Mouse (Mus musculus) gastrocnemius, adult 18-20 months (tissue): ENCODE data around the gene Tspan11. TPM values are rescaled to one million over a fixed set of nuclear protein-coding genes. Genes with fewer than 3 reads are reported as not detected.

ENCODE experiments used
- DNase-seq: peaks from one replicate; pipeline ENCODE4 v3.0.0; 2021; ENCODE audit warnings: low spot score
- long read RNA-seq, 2 experiments: library from polyadenylated mRNA; stranded (forward); transcript quantifications; one replicate each; pipeline ENCODE4 v2.0.0; 2021
- total RNA-seq, 2 experiments: library from RNA; stranded (reverse); gene quantifications; 2 replicates each; pipeline ENCODE4 v1.2.3; 2021

The Tspan11 gene
- total RNA-seq: 1 to 10 TPM; 1.3 to 1.6 TPM
- long read RNA-seq, experiment 1, full-length matches to known transcripts: 1 of 1 reads
- long read RNA-seq, experiment 1, partial matches to known transcripts: 0 of 1 reads
- long read RNA-seq, experiment 1, other reads (novel, unspliced or antisense): 0 of 1 reads
- long read RNA-seq, experiment 2, partial matches to known transcripts: 0 of 1 reads
- long read RNA-seq, experiment 2, other reads (novel, unspliced or antisense): 1 of 1 reads

- no peak for DNase-seq
Measured at GRCm38 (mm10) chr6:127887511-127888421, at the start of gene Tspan11. Gene Tspan11 (plus strand): TSS chr6:127887589.

DNA sequence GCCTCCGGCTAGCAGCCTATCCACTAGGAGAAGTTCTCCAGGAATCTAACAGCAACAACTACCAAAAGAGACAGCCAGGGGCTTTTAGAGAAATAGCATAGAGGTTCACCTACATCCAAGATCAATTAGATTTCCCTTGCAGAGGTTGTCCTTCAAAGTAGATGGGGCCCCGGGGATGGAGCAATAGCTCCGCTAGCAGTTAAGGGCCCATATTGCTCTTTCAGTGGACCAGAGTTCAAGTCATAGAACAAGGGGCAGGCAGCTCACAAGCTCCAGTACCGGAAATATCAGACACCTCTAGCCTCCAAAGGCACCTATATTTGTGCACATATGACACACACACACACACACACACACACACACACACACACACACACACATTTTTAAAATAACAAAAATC lies 49.5 kb upstream of the Tspan11 start:
- DNase-seq: no peak

DNA sequence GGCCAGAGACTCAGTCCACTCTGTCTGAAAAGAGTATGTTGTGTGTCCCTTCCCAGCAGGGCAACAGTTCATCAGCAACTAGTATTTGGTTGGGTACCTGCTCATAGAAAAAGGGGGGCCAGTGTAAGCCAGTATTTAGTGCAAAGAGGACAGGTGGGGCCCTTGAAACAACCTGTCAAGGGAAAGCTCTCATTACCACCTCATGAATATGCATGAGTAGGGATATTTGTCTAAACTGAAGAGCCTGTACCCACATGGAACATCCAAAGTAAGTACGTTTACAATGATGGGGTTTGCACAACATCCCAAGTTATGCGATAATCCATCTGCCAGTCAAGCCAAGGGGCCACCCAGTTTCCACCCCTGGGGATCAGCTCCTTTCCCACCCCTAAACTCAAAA lies 47.9 kb upstream of the Tspan11 start:
- DNase-seq: no peak

DNA sequence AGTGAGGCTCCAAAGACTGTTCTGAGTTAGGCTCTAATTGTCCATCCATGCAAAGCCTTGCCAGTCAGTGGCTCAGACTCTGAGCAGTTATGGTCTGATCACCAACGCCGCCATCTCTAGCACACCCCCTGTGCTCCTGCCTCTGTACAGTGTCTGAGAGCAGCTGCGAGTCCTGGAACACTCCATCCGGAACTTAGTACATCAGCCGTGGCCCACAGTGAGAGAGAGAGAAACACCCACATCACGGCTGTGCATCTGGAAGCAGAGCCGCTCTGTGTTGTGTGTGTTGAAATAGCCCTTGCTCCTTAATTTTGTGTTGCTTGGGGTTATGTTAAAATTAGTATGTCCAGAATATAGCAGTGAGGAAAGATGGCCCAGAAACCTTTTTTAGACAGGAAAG lies 47.2 kb upstream of the Tspan11 start:
- no peak for DNase-seq

- no peak for DNase-seq
Measured at GRCm38 (mm10) chr6:127841326-127841725, 46.1 kb upstream of the Tspan11 start.

DNA sequence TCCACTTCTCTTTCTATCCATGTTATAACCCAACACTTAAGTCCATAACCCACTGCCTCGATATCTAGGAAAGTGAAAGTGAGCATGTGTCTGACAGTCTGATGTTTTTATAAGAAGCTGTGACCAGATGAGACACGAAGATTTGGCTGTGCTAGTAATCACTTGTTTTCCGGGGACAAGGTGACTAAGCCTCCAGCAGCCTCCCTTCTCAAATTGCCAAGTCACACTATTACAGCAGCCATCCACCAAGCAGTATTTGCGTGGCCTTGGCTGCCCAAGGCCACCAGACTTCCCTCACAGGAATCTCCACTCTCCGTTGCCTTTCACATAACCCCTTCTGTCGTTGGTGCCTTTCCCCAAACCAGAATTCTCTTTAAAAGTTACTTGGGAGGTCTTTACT lies 40.9 kb upstream of the Tspan11 start:
- no peak for DNase-seq

DNA sequence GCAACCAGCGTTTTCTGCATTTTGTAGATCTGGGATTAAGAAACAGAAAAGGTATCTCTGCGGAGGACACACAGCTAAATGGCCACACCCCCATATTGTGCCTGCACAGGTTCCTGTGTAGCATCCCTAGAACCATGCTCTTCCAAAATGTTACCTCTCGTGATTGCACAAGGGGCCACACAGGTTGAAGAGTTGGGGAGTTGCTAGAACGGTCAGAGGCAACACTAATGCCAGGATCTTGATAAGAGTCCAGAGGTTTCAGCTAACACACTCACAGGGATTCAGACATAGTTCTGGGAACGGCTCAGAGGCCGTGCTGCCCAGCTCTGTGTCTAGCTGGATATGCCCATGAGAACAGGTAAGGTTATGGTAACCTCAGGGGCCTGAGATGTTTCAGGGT lies 37.9 kb upstream of the Tspan11 start:
- DNase-seq: no peak

DNA sequence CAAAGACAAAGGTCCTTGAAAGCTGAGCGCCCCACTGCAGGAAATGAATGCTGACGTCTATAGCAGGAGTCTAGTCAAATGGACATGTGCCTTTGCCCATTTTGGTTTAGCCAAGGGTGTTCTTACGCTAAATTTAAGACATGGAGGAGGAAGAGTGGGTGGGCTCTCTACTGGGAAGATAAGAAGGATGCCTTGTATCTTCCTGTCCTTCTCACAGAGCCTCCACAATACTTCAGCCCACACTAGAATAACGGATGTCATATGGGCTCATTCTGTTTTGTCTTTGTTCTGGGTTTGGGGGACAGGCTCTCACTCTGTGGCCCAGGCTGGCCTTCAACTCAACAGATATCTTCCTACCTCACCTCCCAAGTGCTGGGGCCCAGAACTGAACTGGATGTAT lies 35.8 kb upstream of the Tspan11 start:
- DNase-seq: no peak

DNA sequence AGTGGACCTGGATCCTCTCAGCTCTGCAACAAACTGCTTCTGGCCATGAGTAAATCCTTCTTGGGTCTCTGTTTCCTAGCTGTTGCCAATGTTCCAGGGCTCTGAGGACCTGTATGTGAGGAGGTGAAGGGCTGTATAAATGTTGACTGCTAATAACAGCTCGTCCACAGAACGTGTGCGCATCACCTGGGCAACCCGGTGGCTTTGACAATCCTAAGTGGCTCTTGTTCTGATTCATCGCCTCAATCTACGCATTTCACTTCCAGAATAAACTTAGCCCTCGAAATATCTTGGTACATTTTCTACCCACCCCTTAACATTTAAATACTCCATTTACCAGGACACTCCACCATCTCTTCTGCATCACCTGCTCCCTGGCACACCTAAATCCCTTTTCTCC lies 34.1 kb upstream of the Tspan11 start:
- no peak for DNase-seq

DNA sequence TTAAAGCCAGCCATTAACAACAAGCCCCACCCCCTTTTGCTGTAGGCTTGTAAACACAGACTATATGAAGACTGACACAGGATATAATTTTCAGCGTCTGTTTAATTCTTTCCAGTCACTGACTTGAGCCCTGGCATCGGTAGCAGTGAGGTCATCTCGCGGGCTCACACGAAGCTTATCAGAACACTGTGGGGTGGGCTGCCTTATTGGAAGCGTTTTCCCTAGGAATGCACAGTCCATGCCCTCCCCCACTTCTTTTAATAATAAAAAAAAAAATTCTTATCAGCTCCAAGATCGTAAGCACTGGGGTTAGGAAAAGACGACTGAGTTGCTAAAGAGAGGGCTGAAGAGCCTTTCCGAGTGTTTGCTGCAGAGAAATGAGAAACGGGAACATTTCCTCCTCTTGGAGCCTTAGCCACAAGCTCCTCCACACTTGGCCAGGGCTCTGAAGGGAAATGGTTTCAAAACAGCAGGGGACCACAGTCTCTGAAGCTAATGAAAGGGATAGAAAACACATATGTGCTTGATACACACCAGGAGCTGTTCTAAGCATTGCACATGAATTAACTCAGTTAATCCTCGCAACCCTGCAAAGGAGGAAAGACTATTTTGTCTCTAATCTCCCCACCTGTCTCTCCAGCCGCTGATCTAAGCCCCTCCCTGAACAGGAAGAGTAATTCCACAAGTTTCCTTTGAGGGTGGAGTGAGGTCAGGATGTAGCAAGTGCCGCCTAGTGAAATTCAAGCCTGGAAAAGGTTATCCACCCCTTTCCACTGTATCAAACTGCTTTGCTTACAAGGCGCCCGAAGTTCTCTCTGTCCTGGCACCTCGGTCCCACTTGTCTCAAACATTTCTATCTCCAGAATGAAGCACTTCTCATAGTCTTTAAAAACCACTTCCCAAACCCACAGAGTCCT lies 33.4 kb upstream of the Tspan11 start:
- no peak for DNase-seq

DNA sequence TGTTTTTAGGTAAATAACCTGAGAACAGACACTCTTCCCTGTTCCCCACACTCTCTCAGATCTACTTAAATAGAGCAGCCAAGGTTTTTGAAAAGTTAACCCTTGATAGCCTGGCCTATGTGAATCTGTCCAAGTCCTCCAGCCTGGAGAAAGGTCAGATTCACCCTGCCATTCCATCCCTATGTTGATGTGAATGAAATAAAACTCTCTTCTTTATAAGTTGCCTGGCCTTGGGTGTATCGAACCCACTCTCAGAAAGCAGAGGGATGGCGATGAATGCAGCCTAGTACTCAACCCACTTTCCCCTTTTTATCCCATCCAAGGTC lies 32.7 kb upstream of the Tspan11 start:
- DNase-seq: no peak

GRCm38 (mm10) chr6:127855711-127856295 lies 31.6 kb upstream of the Tspan11 start:
- DNase-seq: no peak

DNA sequence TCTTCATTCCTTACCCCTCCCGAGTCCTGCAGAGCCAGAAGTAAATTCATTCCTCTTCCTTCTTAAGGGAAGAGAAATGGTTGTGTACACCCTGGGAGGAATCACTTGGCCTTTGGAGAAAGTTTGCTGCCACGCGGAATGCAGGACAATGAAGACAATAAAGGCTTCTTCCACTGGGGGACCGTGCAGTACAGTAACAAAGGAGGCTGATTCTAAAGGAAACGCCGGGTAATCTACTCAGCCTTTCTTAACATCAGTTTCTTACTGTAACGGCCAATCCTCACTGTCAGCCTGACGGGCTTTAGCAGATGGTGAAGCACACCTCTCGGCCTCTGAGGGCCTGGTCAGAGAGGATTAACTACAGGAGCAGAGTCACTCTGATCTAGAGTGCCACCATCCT lies 25.4 kb upstream of the Tspan11 start:
- no peak for DNase-seq

DNA sequence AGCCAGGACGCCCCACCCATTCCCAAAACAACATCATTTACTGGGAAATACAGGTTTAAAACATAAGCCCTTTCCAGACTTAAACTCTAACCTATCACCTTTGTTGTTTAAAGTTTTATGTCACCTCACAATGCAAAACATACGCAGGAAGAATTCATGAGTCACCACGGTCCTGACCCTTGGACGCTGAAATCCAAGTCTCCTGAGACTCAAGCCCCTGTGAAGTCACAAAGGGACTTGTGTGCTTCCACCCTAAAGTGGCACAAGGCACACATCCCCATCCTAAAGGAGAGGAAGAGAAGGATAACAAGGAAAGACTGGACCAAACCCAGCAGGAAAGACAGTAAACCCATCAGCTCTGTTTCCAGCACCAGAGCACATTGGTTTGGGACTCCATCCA lies 22.0 kb upstream of the Tspan11 start:
- no peak for DNase-seq

DNA sequence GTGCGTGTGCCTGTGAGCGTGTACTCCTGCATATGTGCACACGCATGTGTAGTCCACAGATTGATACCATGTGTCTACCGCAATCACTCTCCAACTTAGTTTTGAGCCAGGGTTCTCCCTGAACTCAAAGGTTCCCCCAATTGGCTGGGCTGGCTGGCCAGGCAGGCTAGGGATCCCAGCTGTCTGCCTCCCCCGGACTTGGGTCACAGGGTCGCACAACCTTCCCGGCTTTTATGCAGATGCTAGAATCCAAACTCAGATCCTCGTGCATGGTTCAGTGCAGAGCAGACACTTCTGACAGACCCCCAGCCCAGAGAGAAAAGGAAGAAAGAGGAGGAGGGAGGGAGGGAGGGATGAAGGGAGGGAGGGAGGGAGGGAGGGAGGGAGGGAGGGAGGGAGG lies 18.8 kb upstream of the Tspan11 start:
- no peak for DNase-seq

- no peak for DNase-seq
Measured at GRCm38 (mm10) chr6:127869121-127869520, 18.3 kb upstream of the Tspan11 start.

DNA sequence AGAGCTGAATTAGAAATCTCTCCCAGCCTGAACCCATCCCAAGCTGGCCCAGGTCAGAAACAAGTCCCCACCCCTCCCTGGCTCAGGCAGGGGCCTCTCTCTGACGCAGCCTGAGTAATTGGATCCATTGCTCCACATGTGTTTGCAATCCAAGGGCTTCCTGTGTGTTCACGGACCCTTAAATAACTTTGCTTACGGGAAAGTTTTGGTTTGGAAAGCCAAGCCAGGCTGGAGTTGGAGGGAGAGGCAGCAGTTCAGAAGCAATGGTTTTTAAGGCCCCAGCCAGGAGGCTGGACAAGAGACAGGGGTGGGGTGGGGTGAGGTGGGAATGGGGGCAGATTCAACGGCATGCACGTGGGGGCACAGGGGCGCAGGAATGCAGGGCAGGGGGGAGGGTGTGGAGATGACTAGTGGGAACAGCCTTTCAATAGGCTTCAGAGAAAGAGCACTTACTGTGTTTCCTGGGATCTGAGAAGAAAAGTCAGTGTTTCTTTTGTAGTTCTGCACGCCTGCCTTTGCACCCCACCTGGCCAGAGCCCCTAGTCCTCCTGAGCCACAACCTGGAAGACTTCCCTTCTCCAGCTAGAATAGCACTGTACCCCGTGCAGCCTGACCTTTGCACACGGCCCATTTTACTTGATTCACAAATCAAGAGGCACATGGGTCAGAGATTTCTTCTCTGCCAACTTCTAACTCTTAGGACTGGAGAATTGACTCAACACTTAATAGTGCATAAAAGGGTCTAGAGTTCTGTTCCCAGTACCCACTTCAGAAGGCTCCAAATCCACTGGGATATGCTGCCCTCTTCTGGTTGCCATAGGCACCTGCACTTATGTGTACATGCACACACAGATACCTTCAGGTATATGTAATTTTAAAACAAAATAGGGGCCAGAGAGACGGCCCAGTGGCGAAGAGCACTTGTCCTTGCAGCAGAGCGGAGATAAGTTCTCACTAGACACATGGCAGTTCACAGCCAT lies 16.8 kb upstream of the Tspan11 start:
- peak; percentile 80 for DNase-seq

DNA sequence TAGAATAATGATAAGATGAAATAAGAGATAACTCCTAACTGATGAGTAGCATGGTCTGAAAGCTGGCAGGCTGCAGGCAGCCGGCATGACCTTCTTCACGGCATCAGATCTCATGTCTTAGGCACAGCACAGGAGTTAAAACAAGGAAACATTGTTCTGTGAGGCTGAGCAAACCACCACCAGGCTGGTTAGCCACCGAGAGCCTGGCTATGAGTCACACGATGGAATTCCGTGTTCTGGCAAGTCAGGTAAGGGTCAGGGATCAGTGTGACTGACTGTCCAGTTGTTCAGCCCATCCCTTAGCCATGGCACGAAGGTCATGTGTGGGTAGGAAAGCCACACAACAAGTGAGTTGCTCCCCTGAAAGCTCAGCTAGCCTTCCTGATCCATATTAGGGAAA lies 16.0 kb upstream of the Tspan11 start:
- no peak for DNase-seq

DNA sequence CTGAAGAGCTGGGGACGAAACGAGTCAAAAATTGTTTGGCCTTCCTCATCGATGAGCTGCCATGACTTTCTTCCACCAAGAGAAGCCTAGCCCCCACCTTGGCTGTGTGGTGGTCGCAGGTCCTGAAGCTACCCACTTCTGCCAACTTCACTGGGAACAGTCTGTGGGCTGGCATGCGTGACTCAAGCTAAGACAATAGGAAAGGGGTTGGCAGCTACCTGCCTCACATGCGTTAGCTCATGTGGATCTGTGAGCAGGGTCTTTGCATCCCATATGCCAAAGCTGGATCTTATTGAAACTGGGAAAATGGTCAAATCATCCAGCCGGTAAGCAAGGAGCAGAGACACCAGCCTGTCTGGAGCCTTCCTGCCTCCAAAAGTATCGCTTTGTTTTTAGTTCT lies 14.8 kb upstream of the Tspan11 start:
- DNase-seq: no peak

GRCm38 (mm10) chr6:127875883-127876282 lies 11.5 kb upstream of the Tspan11 start:
- peak; percentile 19 for DNase-seq

GRCm38 (mm10) chr6:127876436-127876835 lies 11.0 kb upstream of the Tspan11 start:
- DNase-seq: no peak
